ENCODE assay signal across 8 mouse cellular contexts in genomic region chr6:114917770-114918635, GRCm38 (mm10). TPM values are rescaled to one million over a fixed set of nuclear protein-coding genes. Genes with fewer than 3 reads are reported as not detected.
DNase-seq lines count a peak whose midpoint lies in the region; ATAC-seq and TF ChIP-seq lines count a peak whose summit lies in the region.

No protein-coding gene starts in this region.

- H3K27ac ChIP-seq in embryonic fibroblast, embryonic 13.5 days (ENCODE audit: insufficient read depth, low read length): peak overlapping the region; percentile 14
- H3K27ac ChIP-seq in limb, embryonic 11.5 days (replicated peaks; ENCODE audit: low read depth, low read length): no peak overlapping the region
- H3K27ac ChIP-seq in midbrain, embryonic 13.5 days: peak overlapping the region; percentile 19; the same call in 1 of the 2 replicates

- WGBS in limb, embryonic 11.5 days: 54% methylated on average over 14 of the region's 14 CpGs
- 81% methylated on average over 14 of the region's 14 CpGs for WGBS in midbrain, embryonic 13.5 days

- H3K27me3 ChIP-seq in limb, embryonic 11.5 days (ENCODE audit: control insufficient read depth, insufficient read depth, low read length): no peaks in the 10 kb centered on the region
- no peaks in the 10 kb centered on the region for H3K27me3 ChIP-seq in midbrain, embryonic 13.5 days

- H3K4me1 ChIP-seq in embryonic fibroblast, embryonic 13.5 days (ENCODE audit: control insufficient read depth, insufficient read depth, low read length): peaks cover 21% of the 10 kb centered on the region
- peaks cover 62% of the 10 kb centered on the region for H3K4me1 ChIP-seq in limb, embryonic 11.5 days (ENCODE audit: control insufficient read depth, insufficient read depth, low read length)
- peaks cover 83% of the 10 kb centered on the region for H3K4me1 ChIP-seq in midbrain, embryonic 13.5 days (replicated peaks)

- H3K9me3 ChIP-seq in limb, embryonic 11.5 days (ENCODE audit: control insufficient read depth, low read length): no peaks in the 10 kb centered on the region
- no peaks in the 10 kb centered on the region for H3K9me3 ChIP-seq in midbrain, embryonic 13.5 days

- DNase-seq in CD4-positive helper T cell, adult 2 months (ENCODE audit: low read depth, low spot score): peak; percentile 67
- no peak for DNase-seq in limb, embryonic 11.5 days (ENCODE audit: low spot score)
- no peak for DNase-seq in layer of hippocampus, postnatal 14 days (ENCODE audit: low spot score in 2 of 2)
- DNase-seq in retina, embryonic 14.5 days (ENCODE audit: low spot score): no peak

- no peak for TF ChIP-seq CTCF in embryonic fibroblast, embryonic 13.5 days (IDR thresholded peaks at IDR 0.05; ENCODE audit: borderline replicate concordance, insufficient read depth, low read length)

- no peak overlapping the region for H3K4me3 ChIP-seq in embryonic fibroblast, embryonic 13.5 days (ENCODE audit: insufficient read depth, low read length)
- peak overlapping the region; percentile 58; the same call in 1 of the 2 replicates for H3K4me3 ChIP-seq in limb, embryonic 11.5 days (ENCODE audit: low read depth, low read length)
- peak overlapping the region; percentile 66 for H3K4me3 ChIP-seq in midbrain, embryonic 13.5 days (replicated peaks)

- peak overlapping the region; percentile 13; the same call in 1 of the 2 replicates for H3K9ac ChIP-seq in limb, embryonic 11.5 days (ENCODE audit: low read length)
- H3K9ac ChIP-seq in midbrain, embryonic 13.5 days (replicated peaks): peak overlapping the region; percentile 44

- H3K4me2 ChIP-seq in limb, embryonic 11.5 days (ENCODE audit: low read depth, severe bottlenecking): peak overlapping the region; percentile 54
- H3K4me2 ChIP-seq in midbrain, embryonic 13.5 days (replicated peaks): peak overlapping the region; percentile 77

- no peaks in the 10 kb centered on the region for H3K36me3 ChIP-seq in limb, embryonic 11.5 days (ENCODE audit: control insufficient read depth, insufficient read depth, low read length)
- H3K36me3 ChIP-seq in midbrain, embryonic 13.5 days: no peaks in the 10 kb centered on the region

- no peak for TF ChIP-seq POLR2A in embryonic fibroblast, embryonic 13.5 days (IDR thresholded peaks at IDR 0.05; ENCODE audit: low read depth, low read length)

- ATAC-seq in hematopoietic stem cell, adult 5-6 weeks (replicated peaks in 1 of 2; ENCODE audit: insufficient read depth in 1 of 2, low FRiP score in 2 of 2, low TSS enrichment in 1 of 2, low read depth in 1 of 2, poor library complexity in 2 of 2, severe bottlenecking in 2 of 2): peak; percentile 3 to 15; a peak in 1 of 4 replicates
- ATAC-seq in limb, embryonic 11.5 days (ENCODE audit: insufficient number of reproducible peaks, low FRiP score, low TSS enrichment, low read depth): no peak
- ATAC-seq in midbrain, embryonic 13.5 days: no peak
- no peak for ATAC-seq in erythroblast, adult 5-6 weeks (replicated peaks; ENCODE audit: low FRiP score, poor library complexity, severe bottlenecking)

RNA-seq across cellular contexts. Expression of gene Vgll4, which starts 51.8 kb away (rescaled TPM):
- polyA plus RNA-seq in embryonic fibroblast, embryonic 13.5 days (2011; ENCODE audit: insufficient read length, low read depth, missing spikeins): 31.1 and 36.4 TPM in 2 replicates
- 74.5 and 80.5 TPM in 2 replicates for total RNA-seq in hematopoietic stem cell, adult 5-6 weeks (2017)
- 98.4 and 101 TPM in 2 replicates for polyA plus RNA-seq in limb, embryonic 11.5 days (2014; fragmentation: Nextera tagmentation; extraction: Ambion mirVana)
- 62.4 and 66.2 TPM in 2 replicates for polyA plus RNA-seq in midbrain, embryonic 13.5 days (2015; fragmentation: Nextera tagmentation; extraction: Ambion mirVana)
- 10 to 100 TPM; 33.3 to 36.2 TPM for total RNA-seq in layer of hippocampus, postnatal 14 days (2021)
- 4.2 and 5.0 TPM in 2 replicates for total RNA-seq in erythroblast, adult 5-6 weeks (2015; ENCODE audit: low replicate concordance)
- 6.5 and 13.0 TPM in 2 replicates for total RNA-seq in erythroblast, adult 5-6 weeks (2017; ENCODE audit: low replicate concordance)

Comparison
In these comparisons a context has a peak if more than half of its experiments do, and no peak if none do; other contexts are left out.
1. ATAC-seq: peak in hematopoietic stem cell, adult 5-6 weeks (2 of 2); none in limb, embryonic 11.5 days (single experiment), midbrain, embryonic 13.5 days (single experiment) and erythroblast, adult 5-6 weeks (single experiment).